Mouse (Mus musculus) liver, embryonic 12.5 days (tissue): Measurements from ENCODE around the gene Vasp. TPM values are rescaled to one million over a fixed set of nuclear protein-coding genes. Genes with fewer than 3 reads are reported as not detected.

Source experiments
- ATAC-seq: fragments of 200-750 bp; cut with Nextera tagmentation; 2 replicates; pipeline ENCODE4 v1.8.0; 2017; ENCODE audit warnings: moderate number of reproducible peaks, mild to moderate bottlenecking, moderate library complexity
- H3K27ac ChIP-seq: fragments of 300-500 bp; sonication (generic); 2 replicates; pipeline ENCODE4 v1.5.1; 2016; ENCODE audit warnings: mild to moderate bottlenecking
- H3K27me3 ChIP-seq: fragments of 300-500 bp; sonication (generic); replicated peaks from 2 replicates; pipeline ENCODE4 v1.6.1; 2016; ENCODE audit warnings: mild to moderate bottlenecking, moderate library complexity
- H3K36me3 ChIP-seq: fragments of 300-500 bp; sonication (generic); 2 replicates; pipeline ENCODE4 v1.6.1; 2016; ENCODE audit warnings: mild to moderate bottlenecking, moderate library complexity
- H3K4me1 ChIP-seq: fragments of 300-500 bp; sonication (generic); 2 replicates; pipeline ENCODE4 v1.6.1; 2016
- H3K4me2 ChIP-seq: fragments of 300-500 bp; sonication (generic); 2 replicates; pipeline ENCODE4 v1.6.1; 2016; ENCODE audit warnings: mild to moderate bottlenecking, moderate library complexity
- H3K4me3 ChIP-seq: fragments of 300-500 bp; sonication (generic); 2 replicates; pipeline ENCODE4 v1.5.1; 2016; ENCODE audit warnings: mild to moderate bottlenecking, moderate library complexity
- H3K9ac ChIP-seq: fragments of 300-500 bp; sonication (generic); 2 replicates; pipeline ENCODE4 v1.6.1; 2016; ENCODE audit warnings: mild to moderate bottlenecking, moderate library complexity
- H3K9me3 ChIP-seq: fragments of 300-500 bp; sonication (generic); replicated peaks from 2 replicates; pipeline ENCODE4 v1.6.1; 2016; ENCODE audit warnings: mild to moderate bottlenecking, moderate library complexity
- WGBS: fragments of 180-500 bp; shearing (Covaris S2); methylation state at CpG from one replicate; pipeline ENCODE4 v1.1.7; 2016; ENCODE audit not compliant: insufficient replicate concordance; 5-methylcytosine and 5-hydroxymethylcytosine counted together
- polyA plus RNA-seq: library from polyadenylated mRNA; unstranded; fragments of >200 nt; fragmentation: Nextera tagmentation; extraction: Ambion mirVana; gene quantifications from 2 replicates; pipeline ENCODE4 v1.2.1, GENCODE M21; 2016

The Vasp gene
- polyA plus RNA-seq, 1 experiment from 2014 or later: 61.1 TPM

- Histone ChIP-seq H3K9me3 (no peaks in the 10 kb centered on the region), H3K4me2 (peak overlapping the region; percentile 99), H3K36me3 (no peaks in the 10 kb centered on the region), H3K4me3 (peak overlapping the region; percentile 72), H3K27me3 (peaks cover 84% of the 10 kb centered on the region), H3K9ac (peak overlapping the region; percentile 64), H3K27ac (peak overlapping the region; percentile 66), H3K4me1 (peaks cover 44% of the 10 kb centered on the region)
- under 1% methylated on average over 58 of the region's 58 CpGs for WGBS
- peak; percentile 82 for ATAC-seq
These were observed 37.0 kb upstream of the Vasp start for GRCm38 (mm10) chr7:19308454-19309277.

DNA sequence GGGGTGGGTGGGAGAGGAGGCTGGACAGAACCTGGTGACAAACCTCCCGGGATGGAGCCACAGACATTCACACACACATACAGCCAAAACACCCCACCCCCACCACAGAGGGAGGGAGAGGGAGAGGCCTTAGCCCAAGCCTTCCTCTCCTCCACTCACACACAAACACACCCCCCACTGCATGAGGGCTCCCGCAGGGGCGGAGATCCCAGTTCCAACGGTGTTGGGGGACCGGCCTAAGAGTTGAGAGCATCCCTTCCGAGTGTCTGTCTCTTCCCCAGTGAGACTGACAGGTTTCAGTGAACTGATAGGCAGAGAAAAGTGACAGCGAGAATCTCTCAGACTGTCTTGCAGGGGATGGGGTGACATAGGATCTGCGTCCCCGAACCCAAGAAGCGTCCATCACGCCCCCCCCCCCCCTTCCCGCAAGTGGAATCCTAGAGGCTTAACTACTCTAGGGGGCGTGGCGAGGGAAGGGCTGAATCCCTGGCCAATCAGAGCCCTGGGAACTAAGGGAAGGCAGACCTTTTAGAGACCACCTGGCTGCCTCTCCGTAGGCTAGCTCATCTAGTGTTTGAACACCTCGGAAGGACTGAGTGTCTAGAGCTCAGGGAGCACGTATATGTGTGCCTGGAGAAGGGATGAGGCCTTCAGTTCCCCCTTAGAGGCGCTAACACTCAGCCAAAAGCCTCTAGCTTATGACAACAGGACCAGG is 36.3 kb upstream of the Vasp start:
- Histone ChIP-seq H3K4me2 (peak overlapping the region; percentile 99), H3K36me3 (no peaks in the 10 kb centered on the region), H3K27me3 (peaks cover 84% of the 10 kb centered on the region), H3K9me3 (no peaks in the 10 kb centered on the region), H3K27ac (peak overlapping the region; percentile 66), H3K4me1 (peaks cover 44% of the 10 kb centered on the region), H3K4me3 (peak overlapping the region; percentile 72), H3K9ac (peak overlapping the region; percentile 64)
- whole genome bisulfite sequencing: 2% methylated on average over 18 of the region's 18 CpGs
- peak; percentile 27 for ATAC-seq

DNA sequence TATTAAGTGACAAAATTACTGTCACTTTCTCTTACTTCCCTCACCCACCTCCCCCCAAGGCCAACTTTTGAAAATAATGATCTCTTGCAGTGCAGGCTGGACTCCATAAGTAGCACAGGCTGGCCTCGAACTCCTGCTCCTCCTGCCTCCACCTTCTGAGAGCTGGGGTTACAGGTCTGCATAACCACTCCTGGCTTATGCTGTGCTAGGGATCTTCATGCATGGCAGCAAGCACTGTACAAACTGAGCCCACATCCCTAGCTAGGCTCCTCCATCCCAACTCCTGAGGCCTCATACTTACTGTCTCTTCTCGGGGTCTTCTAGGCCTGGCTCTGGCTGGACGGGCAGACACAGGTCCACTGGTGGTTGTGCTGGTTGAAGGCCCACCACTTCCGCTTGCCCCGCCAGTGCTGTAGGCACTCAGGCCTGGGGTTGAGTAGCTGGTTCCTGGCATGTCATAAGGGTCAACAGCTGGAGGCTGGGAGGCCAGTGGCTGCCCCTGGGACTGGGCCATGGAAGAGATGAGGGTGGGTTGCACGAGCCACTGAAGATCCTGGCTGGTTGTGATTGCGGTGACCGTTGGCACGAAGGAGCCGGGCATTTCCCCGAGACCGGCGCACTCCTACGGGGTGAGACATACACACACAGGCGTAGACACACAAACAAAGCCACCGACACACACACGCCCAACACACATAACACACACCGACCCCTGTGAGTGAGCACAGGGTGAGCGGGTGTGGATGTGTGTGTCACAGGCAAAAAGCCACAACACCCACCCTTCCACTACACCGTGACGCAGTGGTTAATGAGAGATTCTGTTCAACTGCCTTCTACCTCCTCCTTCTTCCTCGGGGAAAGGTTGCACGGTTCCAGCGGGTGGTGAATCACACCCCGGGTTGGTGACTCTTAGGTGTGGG is 35.5 kb upstream of the Vasp start:
- no peaks in the 10 kb centered on the region for H3K9me3 ChIP-seq
- WGBS: 54% methylated on average over 25 of the region's 25 CpGs
- H3K9ac ChIP-seq: no peak overlapping the region
- H3K36me3 ChIP-seq: no peaks in the 10 kb centered on the region
- no peak overlapping the region for H3K27ac ChIP-seq
- H3K27me3 ChIP-seq: peaks cover 84% of the 10 kb centered on the region
- peak overlapping the region; percentile 99 for H3K4me2 ChIP-seq
- peaks cover 44% of the 10 kb centered on the region for H3K4me1 ChIP-seq
- 0 out of 2 replicates have a peak overlapping the region, but pooled peaks have one; percentile 72 for H3K4me3 ChIP-seq
- ATAC-seq: no peak

DNA sequence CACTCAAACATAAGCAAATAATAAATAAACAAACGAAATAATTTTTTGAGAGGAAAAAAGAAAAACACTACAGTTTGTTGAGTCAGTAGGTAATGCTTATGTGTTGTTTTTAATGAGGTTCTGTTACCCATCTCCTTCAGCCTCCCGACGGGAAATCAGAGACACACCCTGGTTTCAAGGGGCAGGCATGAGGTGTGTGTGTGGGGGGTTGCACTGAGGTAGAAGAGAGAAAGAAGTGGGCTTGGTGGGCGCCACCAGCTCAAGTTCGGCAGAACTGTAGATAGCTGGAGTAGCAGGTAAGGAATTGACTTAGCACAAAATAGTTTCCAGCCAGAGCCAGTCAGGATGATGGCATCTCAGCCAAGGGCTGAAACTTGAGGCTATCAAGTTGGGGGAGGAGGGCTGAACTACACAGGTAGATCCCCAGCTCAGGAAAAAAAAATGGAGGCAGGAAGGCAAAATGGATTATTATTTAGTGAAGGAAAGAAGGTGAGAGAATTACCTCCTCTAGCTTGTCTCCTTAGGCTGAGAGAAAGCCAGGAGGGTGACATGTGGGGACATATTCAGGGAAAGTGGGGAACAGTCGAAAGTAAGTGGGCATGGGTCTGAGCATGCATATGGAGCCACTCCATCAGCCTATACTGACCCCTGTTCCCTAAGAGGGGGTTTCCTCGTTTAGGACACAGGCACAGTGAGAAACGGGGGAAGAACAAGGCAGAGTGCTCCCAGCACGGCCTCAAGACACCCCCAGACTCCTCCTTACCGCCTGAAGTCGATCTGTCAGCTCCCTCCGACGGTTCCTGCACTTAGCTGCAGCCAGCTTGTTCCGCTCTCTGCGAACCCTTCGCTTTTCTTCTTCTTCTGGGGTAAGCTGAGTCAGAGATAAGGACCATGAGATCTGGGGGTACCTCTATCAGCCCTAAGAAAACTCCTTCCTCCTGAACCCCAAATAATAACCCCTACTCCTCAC is 34.5 kb upstream of the Vasp start:
- Histone ChIP-seq H3K36me3 (no peaks in the 10 kb centered on the region), H3K9ac (no peak overlapping the region), H3K27ac (no peak overlapping the region), H3K9me3 (no peaks in the 10 kb centered on the region), H3K4me3 (no peak overlapping the region), H3K4me1 (peaks cover 52% of the 10 kb centered on the region), H3K4me2 (no peak overlapping the region), H3K27me3 (peaks cover 83% of the 10 kb centered on the region)
- no peak for ATAC-seq
- 43% methylated on average over 16 of the region's 16 CpGs for WGBS

DNA sequence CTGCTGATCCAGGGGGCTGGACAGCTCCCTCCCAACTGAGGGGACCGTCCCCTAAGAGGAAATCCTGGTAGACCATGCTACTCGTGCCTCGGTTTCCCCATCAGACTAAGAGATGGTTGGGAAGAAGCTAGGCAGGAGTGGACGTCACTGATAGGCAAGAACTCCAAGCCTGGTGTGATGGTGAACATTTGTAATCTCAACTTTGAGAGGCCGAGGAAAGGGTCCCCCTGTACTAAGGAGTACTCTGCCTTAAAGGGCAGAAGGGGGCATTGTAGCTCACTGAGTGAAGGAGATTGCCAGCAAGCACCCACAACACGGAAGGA is 33.8 kb upstream of the Vasp start:
- no peak for ATAC-seq
- no peaks in the 10 kb centered on the region for H3K36me3 ChIP-seq
- 8% methylated on average over 6 of the region's 6 CpGs for WGBS
- H3K9me3 ChIP-seq: no peaks in the 10 kb centered on the region
- peaks cover 51% of the 10 kb centered on the region for H3K4me1 ChIP-seq
- no peak overlapping the region for H3K27ac ChIP-seq
- H3K9ac ChIP-seq: 0 out of 2 replicates have a peak overlapping the region, but pooled peaks have one; percentile 0
- H3K4me3 ChIP-seq: peak overlapping the region; percentile 38; the same call in 1 of the 2 replicates
- H3K4me2 ChIP-seq: peak overlapping the region; percentile 42
- H3K27me3 ChIP-seq: peaks cover 77% of the 10 kb centered on the region

DNA sequence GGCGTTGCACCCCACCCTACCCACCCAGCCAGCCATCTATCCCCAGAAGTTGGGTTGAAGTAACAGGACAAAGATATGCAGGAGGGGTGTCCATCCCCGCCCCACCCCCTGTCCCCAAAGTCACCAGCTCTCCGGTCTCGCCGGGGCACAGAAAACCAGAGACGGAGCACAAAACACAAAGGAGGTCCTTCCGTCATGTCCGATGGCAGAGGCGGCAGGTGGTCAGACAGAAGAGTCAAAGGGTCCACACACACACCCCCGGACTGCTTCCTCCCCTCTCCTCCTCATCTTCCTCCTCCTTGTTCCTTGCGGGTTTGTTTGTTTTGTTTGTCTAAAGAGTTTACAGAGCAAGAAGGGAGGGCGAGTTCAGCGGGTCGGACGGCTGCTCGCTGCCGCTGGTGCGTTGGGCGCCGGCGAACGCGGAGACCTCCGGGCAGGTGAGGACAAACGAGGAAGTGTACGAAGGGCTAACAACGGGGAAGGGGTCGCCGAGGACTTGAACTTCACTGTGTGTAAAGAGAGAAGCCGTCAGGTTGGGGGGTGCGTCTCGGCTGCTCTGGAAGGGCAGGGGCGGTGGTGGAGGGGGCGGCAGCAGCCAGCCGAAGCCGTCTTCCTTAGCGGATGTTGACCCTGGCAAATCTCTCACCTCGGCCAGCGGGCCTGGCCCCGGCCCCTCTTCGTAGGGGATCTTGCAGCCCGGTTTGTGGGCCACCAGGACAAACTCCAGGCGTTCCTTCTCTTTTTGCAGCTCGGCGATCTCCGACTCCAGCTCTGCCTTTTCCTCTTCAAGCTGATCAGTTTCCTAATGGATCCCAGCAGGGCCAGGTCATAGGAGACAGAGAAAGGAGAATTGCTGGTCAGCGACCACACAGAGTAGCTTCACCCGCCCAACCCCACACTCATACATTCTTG is 33.1 kb upstream of the Vasp start:
- Histone ChIP-seq H3K27me3 (peaks cover 77% of the 10 kb centered on the region), H3K36me3 (no peaks in the 10 kb centered on the region), H3K9me3 (no peaks in the 10 kb centered on the region), H3K4me1 (peaks cover 47% of the 10 kb centered on the region), H3K4me3 (peak overlapping the region; percentile 38), H3K9ac (0 out of 2 replicates have a peak overlapping the region, but pooled peaks have one; percentile 0), H3K27ac (no peak overlapping the region), H3K4me2 (peak overlapping the region; percentile 42)
- 2% methylated on average over 47 of the region's 48 CpGs for WGBS
- no peak for ATAC-seq

DNA sequence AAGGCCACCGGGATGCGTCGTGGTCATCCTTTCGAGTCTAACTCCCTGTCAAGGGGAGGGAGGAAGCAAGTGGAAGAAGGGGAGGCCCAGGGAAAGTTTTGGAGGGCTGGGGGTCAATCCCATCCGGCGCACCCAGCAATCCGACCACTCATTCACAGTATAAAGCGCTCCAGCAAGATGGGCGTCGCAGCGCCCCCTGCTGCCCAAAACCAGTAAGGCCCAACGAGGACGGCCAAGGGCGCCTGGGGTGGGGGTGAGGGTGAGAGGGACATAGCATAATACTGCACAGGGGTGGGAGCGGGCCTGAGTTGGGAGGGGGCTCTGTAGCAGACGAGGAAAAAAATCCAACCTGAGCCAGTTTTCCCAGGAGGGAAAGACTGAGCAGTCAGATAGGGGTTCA is 32.2 kb upstream of the Vasp start:
- ATAC-seq: no peak
- Histone ChIP-seq H3K27ac (no peak overlapping the region), H3K4me2 (peak overlapping the region; percentile 42), H3K4me3 (no peak overlapping the region), H3K4me1 (peaks cover 37% of the 10 kb centered on the region), H3K9ac (no peak overlapping the region), H3K27me3 (peaks cover 68% of the 10 kb centered on the region), H3K36me3 (no peaks in the 10 kb centered on the region), H3K9me3 (no peaks in the 10 kb centered on the region)
- under 1% methylated on average over 16 of the region's 16 CpGs for WGBS

- H3K27ac ChIP-seq: no peak overlapping the region
- H3K4me2 ChIP-seq: no peak overlapping the region
- H3K9ac ChIP-seq: no peak overlapping the region
- peaks cover 30% of the 10 kb centered on the region for H3K4me1 ChIP-seq
- peaks cover 68% of the 10 kb centered on the region for H3K27me3 ChIP-seq
- WGBS: 81% methylated on average over 12 of the region's 12 CpGs
- ATAC-seq: no peak
- H3K9me3 ChIP-seq: no peaks in the 10 kb centered on the region
- no peaks in the 10 kb centered on the region for H3K36me3 ChIP-seq
- H3K4me3 ChIP-seq: no peak overlapping the region
These were observed 31.4 kb upstream of the Vasp start for GRCm38 (mm10) chr7:19303046-19303305.

GRCm38 (mm10) chr7:19302264-19303045 is 30.8 kb upstream of the Vasp start:
- Histone ChIP-seq H3K9ac (no peak overlapping the region), H3K9me3 (no peaks in the 10 kb centered on the region), H3K4me3 (no peak overlapping the region), H3K36me3 (no peaks in the 10 kb centered on the region), H3K27me3 (peaks cover 63% of the 10 kb centered on the region), H3K27ac (no peak overlapping the region), H3K4me2 (no peak overlapping the region), H3K4me1 (peaks cover 25% of the 10 kb centered on the region)
- 40% methylated on average over 13 of the region's 13 CpGs for WGBS
- ATAC-seq: no peak
